Mouse (Mus musculus) CH12.LX (cell line): ENCODE results near the gene Ifi35. TPM values are rescaled to one million over a fixed set of nuclear protein-coding genes. Genes with fewer than 3 reads are reported as not detected.
A peak's percentile ranks its signal among the peaks of the same experiment; 100 is the strongest.

ENCODE experiments used
- DNase-seq: peaks from one replicate; pipeline ENCODE4 v3.0.0-alpha.2; 2013; ENCODE audit errors: extremely low read depth
- H3K27ac ChIP-seq: 2 replicates; pipeline ENCODE4 v1.5.1; 2012; ENCODE audit warnings: low read depth, mild to moderate bottlenecking, control low read depth, moderate library complexity; ENCODE audit not compliant: insufficient read depth
- H3K27me3 ChIP-seq: replicated peaks from 2 replicates; pipeline ENCODE3; 2012; ENCODE audit warnings: inconsistent platforms
- H3K36me3 ChIP-seq, 2 experiments: replicated peaks in 1 of 2; 2 replicates each; pipeline versions ENCODE3 to v1.6.1; 2012; ENCODE audit warnings: inconsistent platforms in 1 of 2, low read length in 1 of 2, mild to moderate bottlenecking in 1 of 2, mixed read lengths in 1 of 2, moderate library complexity in 1 of 2; ENCODE audit not compliant: control insufficient read depth in 1 of 2, insufficient read depth in 1 of 2
- H3K4me1 ChIP-seq, 2 experiments: 2 replicates each; pipeline ENCODE4 v1.6.1; 2012; ENCODE audit warnings: inconsistent platforms in 1 of 2, moderate library complexity in 1 of 2; ENCODE audit not compliant: insufficient read depth in 2 of 2, control insufficient read depth in 1 of 2
- H3K4me2 ChIP-seq: 2 replicates; pipeline ENCODE4 v1.6.1; 2012; ENCODE audit warnings: low read depth, mild to moderate bottlenecking, control low read depth; ENCODE audit not compliant: poor library complexity, insufficient read depth, severe bottlenecking
- H3K4me3 ChIP-seq, 3 experiments: fragments of 150-350 bp in 1 of 3; sonication (generic) in 1 of 3; replicated peaks in 1 of 3; 2 replicates each; pipeline versions ENCODE3 to v1.5.1; 2011 to 2012; ENCODE audit warnings: low read depth in 2 of 3, low read length in 2 of 3, mild to moderate bottlenecking in 2 of 3, moderate library complexity in 2 of 3, control low read depth in 1 of 3, improper control_type of control experiment in 1 of 3, inconsistent platforms in 1 of 3, mixed read lengths in 1 of 3; ENCODE audit not compliant: poor library complexity in 1 of 3
- H3K79me2 ChIP-seq: replicated peaks from 2 replicates; pipeline ENCODE4 v1.6.1; 2012; ENCODE audit warnings: mild to moderate bottlenecking, moderate library complexity; ENCODE audit not compliant: control insufficient read depth, poor library complexity, insufficient read depth, severe bottlenecking; ENCODE audit errors: extremely low read depth
- H3K9ac ChIP-seq: 2 replicates; pipeline ENCODE4 v1.6.1; 2012; ENCODE audit warnings: low read depth, mild to moderate bottlenecking, control low read depth, moderate library complexity; ENCODE audit not compliant: insufficient read depth
- H3K9me3 ChIP-seq: replicated peaks from 2 replicates; pipeline ENCODE3; 2012; ENCODE audit warnings: low read length, inconsistent platforms, mixed read lengths
- BHLHE40 ChIP-seq: IDR thresholded peaks from 2 replicates; pipeline ENCODE4 v1.6.1; 2011; ENCODE audit warnings: mild to moderate bottlenecking, low read depth, low read length, improper control_type of control experiment
- CHD1 ChIP-seq: IDR thresholded peaks from 2 replicates; pipeline ENCODE4 v1.6.1; 2012; ENCODE audit warnings: low read depth, low read length, improper control_type of control experiment, inconsistent platforms
- CHD2 ChIP-seq: IDR thresholded peaks from 2 replicates; pipeline ENCODE4 v1.6.1; 2011; ENCODE audit warnings: low read length, improper control_type of control experiment
- CTCF ChIP-seq, 2 experiments: IDR thresholded peaks in 1 of 2; conservative IDR thresholded peaks in 1 of 2; 2 replicates each; pipeline ENCODE4 v1.5.1; 2011 to 2012; ENCODE audit warnings: low read depth in 2 of 2, low read length in 2 of 2, improper control_type of control experiment in 1 of 2, inconsistent platforms in 1 of 2, mild to moderate bottlenecking in 1 of 2, moderate library complexity in 1 of 2
- E2F4 ChIP-seq: IDR thresholded peaks from 2 replicates; pipeline ENCODE4 v1.6.1; 2011; ENCODE audit warnings: low read depth, low read length, improper control_type of control experiment; ENCODE audit not compliant: insufficient replicate concordance
- ELF1 ChIP-seq: IDR thresholded peaks from 2 replicates; pipeline ENCODE4 v1.6.1; 2014; ENCODE audit warnings: low read depth, mild to moderate bottlenecking, inconsistent platforms, low read length, improper control_type of control experiment
- EP300 ChIP-seq: IDR thresholded peaks from 2 replicates; pipeline ENCODE4 v1.6.1; 2011; ENCODE audit warnings: low read length, improper control_type of control experiment
- ETS1 ChIP-seq: conservative IDR thresholded peaks from 2 replicates; pipeline ENCODE4 v1.6.1; 2012; ENCODE audit warnings: low read depth, mild to moderate bottlenecking, inconsistent platforms, low read length, improper control_type of control experiment, moderate library complexity
- GABPA ChIP-seq: IDR thresholded peaks from 2 replicates; pipeline ENCODE4 v1.6.1; 2012; ENCODE audit warnings: low read depth, low read length, improper control_type of control experiment, inconsistent platforms; ENCODE audit not compliant: insufficient replicate concordance
- HCFC1 ChIP-seq: IDR thresholded peaks from 2 replicates; pipeline ENCODE4 v1.6.1; 2012; ENCODE audit warnings: low read depth, mild to moderate bottlenecking, inconsistent platforms, low read length, improper control_type of control experiment
- IRF4 ChIP-seq: IDR thresholded peaks from 2 replicates; pipeline ENCODE4 v1.6.1; 2014; ENCODE audit warnings: low read depth, mild to moderate bottlenecking, inconsistent platforms, low read length, improper control_type of control experiment
- JUN ChIP-seq: IDR thresholded peaks from 2 replicates; pipeline ENCODE4 v1.6.1; 2011; ENCODE audit warnings: low read depth, mild to moderate bottlenecking, low read length, improper control_type of control experiment, moderate library complexity; ENCODE audit not compliant: insufficient read depth
- JUND ChIP-seq: conservative IDR thresholded peaks from 2 replicates; pipeline ENCODE4 v1.6.1; 2011; ENCODE audit warnings: low read depth, low read length, improper control_type of control experiment
- KAT2A ChIP-seq: IDR thresholded peaks from 2 replicates; pipeline ENCODE4 v1.6.1; 2012; ENCODE audit warnings: low read length, improper control_type of control experiment, inconsistent platforms; ENCODE audit not compliant: insufficient replicate concordance
- MAFK ChIP-seq: IDR thresholded peaks from 2 replicates; pipeline ENCODE4 v1.6.1; 2011; ENCODE audit warnings: low read length, improper control_type of control experiment; ENCODE audit not compliant: insufficient replicate concordance
- MAX ChIP-seq: IDR thresholded peaks from 2 replicates; pipeline ENCODE4 v1.6.1; 2011; ENCODE audit warnings: low read length, improper control_type of control experiment
- MAZ ChIP-seq: IDR thresholded peaks from 2 replicates; pipeline ENCODE4 v1.6.1; 2012; ENCODE audit warnings: low read depth, mild to moderate bottlenecking, inconsistent platforms, low read length, improper control_type of control experiment, moderate library complexity
- MEF2A ChIP-seq: IDR thresholded peaks from 2 replicates; pipeline ENCODE4 v1.6.1; 2014; ENCODE audit warnings: low read depth, mild to moderate bottlenecking, inconsistent platforms, low read length, improper control_type of control experiment, borderline replicate concordance
- MXI1 ChIP-seq: IDR thresholded peaks from 2 replicates; pipeline ENCODE4 v1.6.1; 2011; ENCODE audit warnings: mild to moderate bottlenecking, low read depth, low read length, improper control_type of control experiment
- MYC ChIP-seq: IDR thresholded peaks from 2 replicates; pipeline ENCODE4 v1.6.1; 2011; ENCODE audit warnings: low read depth, mild to moderate bottlenecking, improper control_type of control experiment, low read length
- NELFE ChIP-seq: IDR thresholded peaks from 2 replicates; pipeline ENCODE4 v1.6.1; 2011; ENCODE audit warnings: low read depth, low read length, improper control_type of control experiment
- NRF1 ChIP-seq: IDR thresholded peaks from 2 replicates; pipeline ENCODE4 v1.6.1; 2014; ENCODE audit warnings: low read depth, mild to moderate bottlenecking, inconsistent platforms, low read length, improper control_type of control experiment, moderate library complexity
- PAX5 ChIP-seq: IDR thresholded peaks from 2 replicates; pipeline ENCODE4 v1.6.1; 2012; ENCODE audit warnings: low read length, inconsistent platforms, mixed read lengths
- POLR2A ChIP-seq: IDR thresholded peaks from 2 replicates; pipeline ENCODE4 v1.6.1; 2011; ENCODE audit warnings: low read depth, mild to moderate bottlenecking, improper control_type of control experiment, low read length
- POLR2AphosphoS2 ChIP-seq: IDR thresholded peaks from 2 replicates; pipeline ENCODE4 v1.6.1; 2011; ENCODE audit warnings: low read depth, low read length, improper control_type of control experiment
- RAD21 ChIP-seq: IDR thresholded peaks from 2 replicates; pipeline ENCODE4 v1.6.1; 2011; ENCODE audit warnings: low read depth, mild to moderate bottlenecking, low read length, improper control_type of control experiment, moderate library complexity
- RCOR1 ChIP-seq: conservative IDR thresholded peaks from 2 replicates; pipeline ENCODE4 v1.6.1; 2012; ENCODE audit warnings: low read depth, mild to moderate bottlenecking, inconsistent platforms, low read length, improper control_type of control experiment
- SIN3A ChIP-seq: IDR thresholded peaks from 2 replicates; pipeline ENCODE4 v1.6.1; 2012; ENCODE audit warnings: low read length, improper control_type of control experiment, inconsistent platforms
- SMC3 ChIP-seq: IDR thresholded peaks from 2 replicates; pipeline ENCODE4 v1.6.1; 2011; ENCODE audit warnings: low read depth, low read length, improper control_type of control experiment
- TBP ChIP-seq: conservative IDR thresholded peaks from 2 replicates; pipeline ENCODE4 v1.6.1; 2011; ENCODE audit warnings: low read depth, low read length, improper control_type of control experiment
- TCF12 ChIP-seq: IDR thresholded peaks from 2 replicates; pipeline ENCODE4 v1.6.1; 2014; ENCODE audit warnings: low read depth, mild to moderate bottlenecking, inconsistent platforms, low read length, improper control_type of control experiment
- UBTF ChIP-seq: IDR thresholded peaks from 2 replicates; pipeline ENCODE4 v1.6.1; 2012; ENCODE audit warnings: low read depth, mild to moderate bottlenecking, inconsistent platforms, low read length, improper control_type of control experiment, moderate library complexity
- USF1 ChIP-seq: IDR thresholded peaks from 2 replicates; pipeline ENCODE4 v1.6.1; 2014; ENCODE audit warnings: low read depth, mild to moderate bottlenecking, inconsistent platforms, low read length, improper control_type of control experiment
- USF2 ChIP-seq: conservative IDR thresholded peaks from 2 replicates; pipeline ENCODE4 v1.6.1; 2011; ENCODE audit warnings: low read depth, low read length, improper control_type of control experiment
- ZC3H11A ChIP-seq: IDR thresholded peaks from 2 replicates; pipeline ENCODE4 v1.6.1; 2012; ENCODE audit warnings: low read depth, mild to moderate bottlenecking, inconsistent platforms, low read length, improper control_type of control experiment
- ZKSCAN1 ChIP-seq: IDR thresholded peaks from 2 replicates; pipeline ENCODE4 v1.6.1; 2012; ENCODE audit warnings: low read depth, inconsistent platforms, low read length, improper control_type of control experiment, borderline replicate concordance
- ZMIZ1 ChIP-seq: IDR thresholded peaks from 2 replicates; pipeline ENCODE4 v1.6.1; 2012; ENCODE audit warnings: low read depth, mild to moderate bottlenecking, inconsistent platforms, low read length, improper control_type of control experiment
- ZNF384 ChIP-seq: IDR thresholded peaks from 2 replicates; pipeline ENCODE4 v1.6.1; 2012; ENCODE audit warnings: low read depth, low read length, improper control_type of control experiment, inconsistent platforms
- dilution Hi-C: fragments of 300-500 bp; cut with MboI; formaldehyde crosslinking; loops from 2 replicates; pipeline ENCODE4 v1.14.3; 2020; ENCODE audit warnings: low sequenced_read_pairs; ENCODE audit not compliant: extremely low pct_unique_long_range_greater_than_20kb, extremely low pct_ligation_motif_present
- in situ Hi-C: fragments of 300-500 bp; cut with MboI; formaldehyde crosslinking; loops from 3 replicates; pipeline ENCODE4 v1.14.3; 2019; ENCODE audit warnings: low sequenced_read_pairs, low pct_ligation_motif_present, low pct_unique_long_range_greater_than_20kb, mixed read lengths
- polyA plus RNA-seq: library from polyadenylated mRNA; unstranded; fragments of >175 nt; gene quantifications from 2 replicates; pipeline ENCODE4 v1.2.1, GENCODE M21; 2012; ENCODE audit warnings: low read depth; ENCODE audit not compliant: insufficient read length
- total RNA-seq, 2 experiments: library from RNA; depleted of rRNA; stranded (reverse); fragments of 300-350 nt in 1 of 2; fragments of >200 nt in 1 of 2; gene quantifications; 2 replicates each; pipeline ENCODE4 v1.2.3; 2012 to 2014

Ifi35 gene
- total and polyA plus RNA-seq, 3 experiments = 49.3 to 79.1 (median 63.7) TPM

- H3K27ac ChIP-seq = no peak overlapping the region
- peaks cover 21 to 63% of the 10 kb centered on the region in 2 experiments for H3K4me1 ChIP-seq
- H3K79me2 ChIP-seq = no peaks in the 10 kb centered on the region
- H3K9me3 ChIP-seq = no peaks in the 10 kb centered on the region
- peak; percentile 79 for DNase-seq
- TF ChIP-seq MAX (no peak), SMC3 (no peak), ZNF384 (peak; percentile 92), TCF12 (peak; percentile 38; the same call in 1 of the 2 replicates), MAFK (no peak), CTCF (conservative IDR thresholded peaks at IDR 0.05 in 1 of 2, IDR thresholded peaks at IDR 0.05 in 1 of 2; ENCODE audit: low read depth in 2 of 2, low read length in 2 of 2) (no peak), CHD2 (no peak), MYC (no peak), HCFC1 (no peak), UBTF (no peak), E2F4 (no peak), NELFE (no peak), RCOR1 (no peak), MXI1 (peak; percentile 68), MEF2A (no peak), EP300 (peak; percentile 72), USF2 (no peak), BHLHE40 (peak; percentile 67), POLR2AphosphoS2 (no peak), JUN (no peak), POLR2A (no peak), RAD21 (no peak), CHD1 (no peak), MAZ (no peak), JUND (peak; percentile 69), NRF1 (no peak), IRF4 (0 out of 2 replicates have a peak, but pooled peaks have one; percentile 35), PAX5 (no peak), KAT2A (no peak), GABPA (no peak), SIN3A (no peak), ZMIZ1 (0 out of 2 replicates have a peak, but pooled peaks have one; percentile 29), ETS1 (no peak), ELF1 (no peak), TBP (no peak), ZKSCAN1 (no peak), USF1 (no peak), ZC3H11A (no peak)
- TF ChIP-seq, all 38 proteins: peak for 8
- H3K9ac ChIP-seq = no peak overlapping the region
- H3K27me3 ChIP-seq = peaks cover 11% of the 10 kb centered on the region
- in situ Hi-C loops (no loop called here), dilution Hi-C loops (no loop called here)
- no peak overlapping the region for H3K4me3 ChIP-seq
- H3K4me2 ChIP-seq = no peak overlapping the region; the same call in 1 of the 2 replicates
- peaks cover 34 to 46% of the 10 kb centered on the region in 2 experiments for H3K36me3 ChIP-seq
Measured at GRCm38 (mm10) chr11:101462583-101463440, 14.6 kb downstream of the Ifi35 start.
